In genomic region chr2:52607857-52608485, GRCm38 (mm10) we compare ENCODE assay signal across 14 mouse cellular contexts.
"Had no signal": no experiment of that assay in that cellular context is flagged by ENCODE, and none has a peak within 500 bp of the region (broad histone marks: within the 10 kb centered on the region; RNA-seq: fewer than 3 reads in every experiment).

No protein-coding gene starts in this region.

- H3K9ac ChIP-seq: kidney, embryonic 15.5 days; limb, embryonic 15.5 days; liver, embryonic 12.5 days; lung, embryonic 15.5 days; neural tube, embryonic 13.5 days; stomach, embryonic 15.5 days had no signal

- DNase-seq: kidney, adult 18-20 months; kidney, postnatal 14 days; lung, postnatal 14 days; right cerebral cortex, postnatal 14 days; thymus, adult 2 months; thymus, postnatal 25 days had no signal

- H3K27me3 ChIP-seq: kidney, embryonic 15.5 days; limb, embryonic 15.5 days; liver, embryonic 12.5 days; lung, embryonic 15.5 days; megakaryocyte, embryonic 14.5 days; neural tube, embryonic 13.5 days; stomach, embryonic 15.5 days had no signal

- H3K36me3 ChIP-seq: kidney, embryonic 15.5 days; limb, embryonic 15.5 days; liver, embryonic 12.5 days; lung, embryonic 15.5 days; neural tube, embryonic 13.5 days; stomach, embryonic 15.5 days had no signal

- H3K9me3 ChIP-seq: kidney, embryonic 15.5 days; limb, embryonic 15.5 days; liver, embryonic 12.5 days; lung, embryonic 15.5 days; megakaryocyte, embryonic 14.5 days; neural tube, embryonic 13.5 days; stomach, embryonic 15.5 days had no signal

- H3K4me1 ChIP-seq: kidney, embryonic 15.5 days; limb, embryonic 15.5 days; neural tube, embryonic 13.5 days; stomach, embryonic 15.5 days had no signal

- H3K27ac ChIP-seq: kidney, embryonic 15.5 days; limb, embryonic 15.5 days; liver, embryonic 12.5 days; lung, embryonic 15.5 days; macrophage; neural tube, embryonic 13.5 days; stomach, embryonic 15.5 days had no signal

- ATAC-seq: liver, embryonic 12.5 days had no signal

- H3K4me2 ChIP-seq: kidney, embryonic 15.5 days; limb, embryonic 15.5 days; liver, embryonic 12.5 days; lung, embryonic 15.5 days; neural tube, embryonic 13.5 days; stomach, embryonic 15.5 days had no signal

- H3K4me3 ChIP-seq: kidney, embryonic 15.5 days; limb, embryonic 15.5 days; liver, embryonic 12.5 days; lung, embryonic 15.5 days; megakaryocyte, embryonic 14.5 days; neural tube, embryonic 13.5 days; stomach, embryonic 15.5 days had no signal
